Mouse (Mus musculus): ENCODE data around the gene Hectd1. TPM values are rescaled to one million over a fixed set of nuclear protein-coding genes. Genes with fewer than 3 reads are reported as not detected.

Hectd1 gene
- polyA plus RNA-seq, 1 experiment from 2014 or later, result 44.2 TPM

GRCm38 (mm10) chr12:51819951-51820498 lies 9.3 kb downstream of the Hectd1 start:
- Histone ChIP-seq H3K9me3 (no peaks in the 10 kb centered on the region), H3K4me1 (peaks cover 10% of the 10 kb centered on the region; the same call in 1 of the 2 replicates), H3K9ac (no peak overlapping the region), H3K27ac (no peak overlapping the region), H3K27me3 (no peaks in the 10 kb centered on the region), H3K4me2 (replicated peaks) (no peak overlapping the region), H3K4me3 (no peak overlapping the region), H3K36me3 (peaks cover 28% of the 10 kb centered on the region)
- ATAC-seq (ENCODE audit: low FRiP score, low read depth), result no peak
- 93% methylated on average over 4 of the region's 4 CpGs for WGBS

GRCm38 (mm10) chr12:51817815-51818613 lies 11.3 kb downstream of the Hectd1 start:
- peaks cover 25% of the 10 kb centered on the region for H3K36me3 ChIP-seq
- H3K27ac ChIP-seq, result no peak overlapping the region
- H3K4me3 ChIP-seq, result no peak overlapping the region
- H3K4me1 ChIP-seq, result peaks cover 10% of the 10 kb centered on the region; the same call in 1 of the 2 replicates
- no peak overlapping the region for H3K9ac ChIP-seq
- no peak for ATAC-seq (ENCODE audit: low FRiP score, low read depth)
- no peak overlapping the region for H3K4me2 ChIP-seq (replicated peaks)
- no peaks in the 10 kb centered on the region for H3K27me3 ChIP-seq
- WGBS, result 82% methylated on average over 8 of the region's 8 CpGs
- no peaks in the 10 kb centered on the region for H3K9me3 ChIP-seq

GRCm38 (mm10) chr12:51811388-51812140 lies 17.8 kb downstream of the Hectd1 start:
- Histone ChIP-seq H3K4me3 (no peak overlapping the region), H3K36me3 (peaks cover 27% of the 10 kb centered on the region), H3K9me3 (no peaks in the 10 kb centered on the region), H3K27ac (no peak overlapping the region), H3K27me3 (no peaks in the 10 kb centered on the region), H3K4me1 (no peaks in the 10 kb centered on the region), H3K9ac (no peak overlapping the region), H3K4me2 (replicated peaks) (no peak overlapping the region)
- WGBS, result 73% methylated on average over 5 of the region's 5 CpGs
- ATAC-seq (ENCODE audit: low FRiP score, low read depth), result no peak

GRCm38 (mm10) chr12:51810564-51810963 lies 18.8 kb downstream of the Hectd1 start:
- no peak overlapping the region for H3K4me2 ChIP-seq (replicated peaks)
- H3K27me3 ChIP-seq, result no peaks in the 10 kb centered on the region
- ATAC-seq (ENCODE audit: low FRiP score, low read depth), result no peak
- H3K4me1 ChIP-seq, result no peaks in the 10 kb centered on the region
- H3K9ac ChIP-seq, result no peak overlapping the region
- H3K27ac ChIP-seq, result no peak overlapping the region
- H3K36me3 ChIP-seq, result peaks cover 35% of the 10 kb centered on the region
- H3K4me3 ChIP-seq, result no peak overlapping the region
- H3K9me3 ChIP-seq, result no peaks in the 10 kb centered on the region

GRCm38 (mm10) chr12:51784842-51785241 lies 44.5 kb downstream of the Hectd1 start:
- 93% methylated on average over 7 of the region's 7 CpGs for WGBS
- Histone ChIP-seq H3K36me3 (peaks cover 74% of the 10 kb centered on the region), H3K4me2 (replicated peaks) (no peak overlapping the region), H3K4me1 (no peaks in the 10 kb centered on the region), H3K9ac (no peak overlapping the region), H3K9me3 (no peaks in the 10 kb centered on the region), H3K27ac (no peak overlapping the region), H3K27me3 (no peaks in the 10 kb centered on the region), H3K4me3 (no peak overlapping the region)
- ATAC-seq (ENCODE audit: low FRiP score, low read depth), result no peak

GRCm38 (mm10) chr12:51768702-51769101 lies 60.6 kb downstream of the Hectd1 start:
- H3K4me1 ChIP-seq, result no peaks in the 10 kb centered on the region
- H3K27me3 ChIP-seq, result no peaks in the 10 kb centered on the region
- peaks cover 55% of the 10 kb centered on the region for H3K36me3 ChIP-seq
- no peak overlapping the region for H3K9ac ChIP-seq
- H3K4me2 ChIP-seq (replicated peaks), result no peak overlapping the region
- WGBS, result 95% methylated on average over 15 of the region's 15 CpGs
- no peak overlapping the region for H3K27ac ChIP-seq
- no peak overlapping the region for H3K4me3 ChIP-seq
- H3K9me3 ChIP-seq, result no peaks in the 10 kb centered on the region
- ATAC-seq (ENCODE audit: low FRiP score, low read depth), result no peak

GRCm38 (mm10) chr12:51767454-51767853 lies 61.9 kb downstream of the Hectd1 start:
- WGBS, result 97% methylated on average over 4 of the region's 4 CpGs
- H3K4me2 ChIP-seq (replicated peaks), result no peak overlapping the region
- H3K27ac ChIP-seq, result no peak overlapping the region
- no peaks in the 10 kb centered on the region for H3K27me3 ChIP-seq
- no peaks in the 10 kb centered on the region for H3K4me1 ChIP-seq
- H3K9me3 ChIP-seq, result no peaks in the 10 kb centered on the region
- H3K36me3 ChIP-seq, result peaks cover 59% of the 10 kb centered on the region
- no peak overlapping the region for H3K9ac ChIP-seq
- H3K4me3 ChIP-seq, result no peak overlapping the region
- no peak for ATAC-seq (ENCODE audit: low FRiP score, low read depth)

GRCm38 (mm10) chr12:51759374-51759773 lies 70.0 kb downstream of the Hectd1 start:
- no peak overlapping the region for H3K4me2 ChIP-seq (replicated peaks)
- no peak overlapping the region for H3K27ac ChIP-seq
- 94% methylated on average over 3 of the region's 3 CpGs for WGBS
- H3K27me3 ChIP-seq, result no peaks in the 10 kb centered on the region
- ATAC-seq (ENCODE audit: low FRiP score, low read depth), result no peak
- H3K9ac ChIP-seq, result no peak overlapping the region
- H3K9me3 ChIP-seq, result no peaks in the 10 kb centered on the region
- no peaks in the 10 kb centered on the region for H3K4me1 ChIP-seq
- H3K4me3 ChIP-seq, result no peak overlapping the region
- peaks cover 82% of the 10 kb centered on the region for H3K36me3 ChIP-seq

- Histone ChIP-seq H3K27ac (no peak overlapping the region), H3K9ac (no peak overlapping the region), H3K36me3 (peaks cover 81% of the 10 kb centered on the region), H3K9me3 (no peaks in the 10 kb centered on the region), H3K4me3 (no peak overlapping the region), H3K27me3 (no peaks in the 10 kb centered on the region), H3K4me1 (no peaks in the 10 kb centered on the region), H3K4me2 (replicated peaks) (no peak overlapping the region)
- no peak for ATAC-seq (ENCODE audit: low FRiP score, low read depth)
Measured at GRCm38 (mm10) chr12:51756599-51756961, 72.8 kb downstream of the Hectd1 start.

- H3K4me3 ChIP-seq, result no peak overlapping the region
- WGBS, result 96% methylated on average over 12 of the region's 12 CpGs
- H3K9me3 ChIP-seq, result no peaks in the 10 kb centered on the region
- no peaks in the 10 kb centered on the region for H3K4me1 ChIP-seq
- H3K27me3 ChIP-seq, result no peaks in the 10 kb centered on the region
- no peak for ATAC-seq (ENCODE audit: low FRiP score, low read depth)
- H3K27ac ChIP-seq, result no peak overlapping the region
- H3K9ac ChIP-seq, result no peak overlapping the region
- peaks cover 83% of the 10 kb centered on the region for H3K36me3 ChIP-seq
- H3K4me2 ChIP-seq (replicated peaks), result no peak overlapping the region
Measured at GRCm38 (mm10) chr12:51755938-51756598, 73.3 kb downstream of the Hectd1 start.

- WGBS, result 88% methylated on average over 2 of the region's 2 CpGs
- no peak overlapping the region for H3K9ac ChIP-seq
- H3K27ac ChIP-seq, result no peak overlapping the region
- no peak overlapping the region for H3K4me2 ChIP-seq (replicated peaks)
- no peaks in the 10 kb centered on the region for H3K4me1 ChIP-seq
- no peak overlapping the region for H3K4me3 ChIP-seq
- peaks cover 3% of the 10 kb centered on the region; the same call in 1 of the 2 replicates for H3K9me3 ChIP-seq
- H3K27me3 ChIP-seq, result no peaks in the 10 kb centered on the region
- ATAC-seq (ENCODE audit: low FRiP score, low read depth), result no peak
- H3K36me3 ChIP-seq, result peaks cover 87% of the 10 kb centered on the region
Measured at GRCm38 (mm10) chr12:51747348-51747747, 82.0 kb downstream of the Hectd1 start.

- H3K4me2 ChIP-seq (replicated peaks), result no peak overlapping the region
- peak overlapping the region; percentile 13; the same call in 1 of the 2 replicates for H3K9ac ChIP-seq
- H3K4me3 ChIP-seq, result no peak overlapping the region
- 30% methylated on average over 6 of the region's 6 CpGs for WGBS
- no peak overlapping the region; the same call in 1 of the 2 replicates for H3K27ac ChIP-seq
- no peaks in the 10 kb centered on the region for H3K27me3 ChIP-seq
- no peak for ATAC-seq (ENCODE audit: low FRiP score, low read depth)
- H3K4me1 ChIP-seq, result no peaks in the 10 kb centered on the region
- H3K36me3 ChIP-seq, result peaks cover 75% of the 10 kb centered on the region
- H3K9me3 ChIP-seq, result peaks cover 3% of the 10 kb centered on the region; the same call in 1 of the 2 replicates
Measured at GRCm38 (mm10) chr12:51744957-51745356, 84.4 kb downstream of the Hectd1 start.

All from limb, embryonic 13.5 days (tissue).